Mouse (Mus musculus) kidney, postnatal 0 days (tissue): ENCODE results near the gene Crocc. TPM values are rescaled to one million over a fixed set of nuclear protein-coding genes. Genes with fewer than 3 reads are reported as not detected.

ENCODE experiments used
- ATAC-seq: fragments of 200-750 bp; cut with Nextera tagmentation; replicated peaks from 2 replicates; pipeline ENCODE4 v1.8.0; 2017; ENCODE audit warnings: low read depth, moderate number of reproducible peaks, moderate TSS enrichment, moderate library complexity; ENCODE audit not compliant: low FRiP score
- DNase-seq: peaks from one replicate; pipeline ENCODE4 v3.0.0-alpha.2; 2016; ENCODE audit warnings: low spot score
- H3K27ac ChIP-seq: fragments of 300-500 bp; sonication (generic); 2 replicates; pipeline ENCODE4 v1.5.1; 2014; ENCODE audit warnings: mild to moderate bottlenecking
- H3K27me3 ChIP-seq: fragments of 300-500 bp; sonication (generic); 2 replicates; pipeline ENCODE4 v1.6.1; 2014; ENCODE audit warnings: low read length, mixed read lengths; ENCODE audit not compliant: insufficient read depth
- H3K36me3 ChIP-seq: fragments of 300-500 bp; sonication (generic); 2 replicates; pipeline ENCODE4 v1.6.1; 2014; ENCODE audit warnings: low read length, mixed read lengths; ENCODE audit not compliant: insufficient read depth
- H3K4me1 ChIP-seq: fragments of 300-500 bp; sonication (generic); replicated peaks from 2 replicates; pipeline ENCODE4 v1.6.1; 2014; ENCODE audit warnings: antibody characterized with exemption, low read length, mixed read lengths; ENCODE audit not compliant: insufficient read depth
- H3K4me2 ChIP-seq: fragments of 300-500 bp; sonication (generic); 2 replicates; pipeline ENCODE4 v1.6.1; 2014; ENCODE audit warnings: mild to moderate bottlenecking, low read length, moderate library complexity, mixed read lengths
- H3K4me3 ChIP-seq: fragments of 300-500 bp; sonication (generic); replicated peaks from 2 replicates; pipeline ENCODE4 v1.5.1; 2014; ENCODE audit warnings: low read depth, low read length
- H3K9ac ChIP-seq: fragments of 300-500 bp; sonication (generic); 2 replicates; pipeline ENCODE4 v1.6.1; 2014; ENCODE audit warnings: low read depth, low read length
- H3K9me3 ChIP-seq: fragments of 300-500 bp; sonication (generic); replicated peaks from 2 replicates; pipeline ENCODE4 v1.6.1; 2016; ENCODE audit warnings: low read length, inconsistent platforms, mixed read lengths
- CTCF ChIP-seq: IDR thresholded peaks from 2 replicates; pipeline ENCODE4 v1.5.1; 2016; ENCODE audit warnings: antibody characterized with exemption, low read depth, mild to moderate bottlenecking, moderate library complexity
- WGBS: fragments of 180-500 bp; shearing (Covaris S2); extraction: QIAGEN DNeasy Blood & Tissue Kit; methylation state at CpG from one replicate; pipeline ENCODE4 v1.1.7; 2014; 5-methylcytosine and 5-hydroxymethylcytosine counted together
- polyA plus RNA-seq: library from polyadenylated mRNA; unstranded; fragments of >200 nt; fragmentation: Nextera tagmentation; extraction: Ambion mirVana; gene quantifications from 2 replicates; pipeline ENCODE4 v1.2.1, GENCODE M21; 2015

The Crocc gene
- polyA plus RNA-seq, 1 experiment from 2014 or later, result 7.8 TPM

DNA sequence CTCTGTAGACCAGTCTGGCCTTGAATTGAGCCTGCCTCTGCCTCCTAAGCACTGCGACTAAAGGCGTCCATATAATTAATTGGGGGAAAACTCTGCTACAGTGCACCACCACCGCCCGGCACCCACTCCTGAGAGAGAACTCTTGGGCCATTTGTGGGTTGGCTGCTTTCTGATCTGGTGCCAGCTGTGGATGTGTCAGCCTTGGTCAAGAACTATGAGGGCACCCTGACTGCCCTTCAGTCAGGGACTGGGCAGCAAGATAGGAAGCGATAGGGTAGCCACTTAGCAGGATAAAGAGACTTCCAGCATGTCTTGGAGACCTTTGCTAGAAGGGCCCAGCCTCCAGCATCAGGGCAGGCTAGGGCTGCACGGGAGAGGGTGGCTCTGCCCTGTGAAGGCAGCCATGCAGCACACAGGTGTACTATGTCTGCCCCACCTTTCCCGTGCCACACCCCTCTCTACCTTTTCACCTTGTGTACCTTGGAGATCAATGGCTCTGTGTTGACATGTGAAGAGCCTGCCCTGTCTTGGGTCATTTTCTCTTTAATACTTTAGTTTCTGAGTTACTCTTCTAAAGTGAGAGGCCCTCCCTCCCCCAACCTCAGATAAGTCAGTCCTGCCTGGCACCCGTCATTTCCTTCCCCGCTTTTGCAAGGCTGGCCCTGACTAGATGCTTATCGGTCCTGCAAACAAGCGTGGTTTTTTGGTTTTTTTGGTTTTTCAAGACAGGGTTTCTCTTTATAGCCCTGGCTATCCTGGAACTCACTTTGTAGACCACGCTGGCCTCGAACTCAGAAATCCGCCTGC is 82.3 kb downstream of the Crocc start:
- 87% methylated on average over 14 of the region's 14 CpGs for WGBS
- no peak overlapping the region for H3K27ac ChIP-seq
- ATAC-seq, result no peak

DNA sequence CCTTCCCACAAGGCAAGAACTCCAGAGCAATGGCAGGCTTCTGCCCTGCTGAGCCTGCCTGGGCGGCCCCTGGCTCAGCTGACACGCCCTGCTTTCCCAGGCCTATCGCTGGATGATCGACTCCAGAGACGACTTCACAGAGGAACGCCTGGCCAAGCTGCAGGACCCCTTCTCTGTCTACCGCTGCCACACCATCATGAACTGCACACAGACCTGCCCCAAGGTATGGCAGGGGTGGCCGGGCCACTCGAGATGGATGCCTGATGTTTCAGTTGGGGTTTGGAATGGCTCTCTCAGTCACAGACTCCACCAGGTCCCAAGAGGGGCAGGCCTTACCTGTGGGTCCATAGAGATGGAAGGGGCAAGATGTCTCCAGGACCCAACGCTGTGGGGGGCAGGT is 83.1 kb downstream of the Crocc start:
- Histone ChIP-seq H3K27me3 (no peaks in the 10 kb centered on the region), H3K4me3 (no peak overlapping the region), H3K27ac (no peak overlapping the region), H3K4me1 (no peaks in the 10 kb centered on the region), H3K4me2 (no peak overlapping the region), H3K9me3 (no peaks in the 10 kb centered on the region), H3K36me3 (peaks cover 52% of the 10 kb centered on the region), H3K9ac (no peak overlapping the region)
- ATAC-seq (no peak), DNase-seq (no peak)
- TF ChIP-seq CTCF, result no peak
- 80% methylated on average over 10 of the region's 10 CpGs for WGBS

More for the DNA sequence above, 82.3 kb downstream of the Crocc start:
- no peak overlapping the region for H3K4me2 ChIP-seq
- H3K4me3 ChIP-seq, result no peak overlapping the region
- no peaks in the 10 kb centered on the region for H3K27me3 ChIP-seq
- no peak for DNase-seq
- no peaks in the 10 kb centered on the region for H3K4me1 ChIP-seq
- no peak for TF ChIP-seq CTCF
- H3K36me3 ChIP-seq, result peaks cover 45% of the 10 kb centered on the region
- no peak overlapping the region for H3K9ac ChIP-seq
- no peaks in the 10 kb centered on the region for H3K9me3 ChIP-seq

- ATAC-seq, result no peak
- Histone ChIP-seq H3K4me1 (no peaks in the 10 kb centered on the region), H3K36me3 (peaks cover 67% of the 10 kb centered on the region), H3K27me3 (no peaks in the 10 kb centered on the region), H3K9ac (no peak overlapping the region), H3K27ac (no peak overlapping the region), H3K4me3 (no peak overlapping the region), H3K9me3 (no peaks in the 10 kb centered on the region), H3K4me2 (no peak overlapping the region)
- TF ChIP-seq CTCF, result no peak
- WGBS, result 95% methylated on average over 7 of the region's 7 CpGs
- no peak for DNase-seq
Measured at GRCm38 (mm10) chr4:140975356-140975755, 85.0 kb downstream of the Crocc start.

DNA sequence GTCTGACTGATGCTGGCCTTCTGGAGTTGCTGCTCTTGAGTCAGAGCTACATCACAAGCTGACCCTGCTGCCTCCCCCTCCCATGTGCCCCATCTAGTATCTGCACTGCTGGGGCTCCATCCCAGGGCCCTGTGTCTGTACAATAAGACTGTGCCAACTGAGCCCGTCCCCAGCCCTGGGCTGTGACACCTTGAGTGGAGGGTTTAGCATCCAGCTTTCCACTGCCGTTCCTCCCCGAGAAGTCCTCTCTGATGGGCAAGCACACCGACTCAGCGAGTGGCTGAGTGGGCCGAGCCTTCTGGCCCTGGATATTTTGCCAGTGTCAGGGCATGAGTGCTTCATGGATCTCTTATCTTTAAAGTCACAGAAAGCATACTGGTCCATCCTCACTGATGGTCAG is 85.9 kb downstream of the Crocc start:
- Histone ChIP-seq H3K36me3 (peaks cover 65% of the 10 kb centered on the region), H3K4me1 (no peaks in the 10 kb centered on the region), H3K9ac (no peak overlapping the region), H3K27ac (no peak overlapping the region), H3K9me3 (no peaks in the 10 kb centered on the region), H3K27me3 (no peaks in the 10 kb centered on the region), H3K4me3 (no peak overlapping the region), H3K4me2 (no peak overlapping the region)
- WGBS, result 89% methylated on average over 6 of the region's 6 CpGs
- TF ChIP-seq CTCF, result no peak
- ATAC-seq, result no peak
- DNase-seq, result no peak

- Histone ChIP-seq H3K4me2 (no peak overlapping the region), H3K4me1 (no peaks in the 10 kb centered on the region), H3K27me3 (no peaks in the 10 kb centered on the region), H3K4me3 (no peak overlapping the region), H3K36me3 (peaks cover 68% of the 10 kb centered on the region; the same call in 1 of the 2 replicates), H3K9ac (no peak overlapping the region), H3K9me3 (no peaks in the 10 kb centered on the region), H3K27ac (no peak overlapping the region)
- ATAC-seq, result no peak
- DNase-seq, result no peak
- 87% methylated on average over 13 of the region's 13 CpGs for WGBS
- TF ChIP-seq CTCF, result no peak
Measured at GRCm38 (mm10) chr4:140971691-140972090, 88.7 kb downstream of the Crocc start.

GRCm38 (mm10) chr4:140967386-140968159 is 92.8 kb downstream of the Crocc start:
- WGBS, result 75% methylated on average over 11 of the region's 11 CpGs
- Histone ChIP-seq H3K9ac (no peak overlapping the region), H3K4me3 (no peak overlapping the region), H3K27me3 (no peaks in the 10 kb centered on the region), H3K9me3 (no peaks in the 10 kb centered on the region), H3K36me3 (peaks cover 40% of the 10 kb centered on the region; the same call in 1 of the 2 replicates), H3K27ac (no peak overlapping the region), H3K4me1 (peaks cover 3% of the 10 kb centered on the region; the same call in 1 of the 2 replicates), H3K4me2 (no peak overlapping the region)
- ATAC-seq, result no peak
- no peak for TF ChIP-seq CTCF
- DNase-seq, result no peak

Other genes starting within 250 kb of the Crocc start
- 0.08 and 0.10 TPM in 2 replicates for gene Padi3, start 249.9 kb downstream of the Crocc start, polyA plus RNA-seq
- 0.23 and 0.28 TPM in 2 replicates for gene Padi1, start 214.8 kb downstream of the Crocc start, polyA plus RNA-seq
- 21.1 and 21.8 TPM in 2 replicates for gene Padi2, start 154.2 kb downstream of the Crocc start, polyA plus RNA-seq
- gene Sdhb, start 99.3 kb downstream of the Crocc start, polyA plus RNA-seq, result 660 and 674 TPM in 2 replicates
- 30.6 and 31.9 TPM in 2 replicates for gene Atp13a2, start 73.7 kb downstream of the Crocc start, polyA plus RNA-seq
- gene Mfap2, start 50.1 kb downstream of the Crocc start, polyA plus RNA-seq, result 330 and 339 TPM in 2 replicates
- gene Necap2, start 17.8 kb upstream of the Crocc start, polyA plus RNA-seq, result 87.6 and 93.1 TPM in 2 replicates
- 0.54 and 0.55 TPM in 2 replicates for gene Spata21, start 27.8 kb upstream of the Crocc start, polyA plus RNA-seq
- 38.0 and 40.4 TPM in 2 replicates for gene Szrd1, start 79.2 kb upstream of the Crocc start, polyA plus RNA-seq
- 14.6 and 16.1 TPM in 2 replicates for gene Fbxo42, start 87.4 kb upstream of the Crocc start, polyA plus RNA-seq
- gene Rsg1, start 153.4 kb upstream of the Crocc start, polyA plus RNA-seq, result 2.7 and 3.1 TPM in 2 replicates
- gene Arhgef19, start 178.9 kb upstream of the Crocc start, polyA plus RNA-seq, result 5.2 and 5.7 TPM in 2 replicates
- 5.6 and 5.8 TPM in 2 replicates for gene Epha2, start 240.7 kb upstream of the Crocc start, polyA plus RNA-seq